ENCODE assay signal across 11 mouse cellular contexts in the genomic region with DNA sequence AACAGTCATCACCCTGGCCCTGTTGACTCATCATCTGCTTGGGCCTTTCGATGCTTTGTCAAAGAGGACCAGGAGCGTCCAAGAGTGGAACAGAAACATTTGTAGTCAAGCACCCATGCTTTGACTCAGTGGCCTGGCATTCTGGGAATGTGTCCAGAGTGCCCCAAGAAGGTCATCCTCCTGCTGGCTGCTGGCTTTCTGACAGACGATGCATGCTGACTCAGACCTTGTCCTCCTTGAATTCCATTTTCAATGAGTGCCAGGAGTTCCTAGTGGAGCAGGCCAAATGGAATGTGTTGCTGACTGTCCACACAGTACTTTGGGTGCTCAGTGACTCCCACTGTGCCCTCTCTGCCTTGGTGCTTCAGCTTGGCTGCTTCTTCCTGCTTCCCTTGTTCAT. TPM values are rescaled to one million over a fixed set of nuclear protein-coding genes. Genes with fewer than 3 reads are reported as not detected.
DNase-seq lines count a peak whose midpoint lies in the region; ATAC-seq and TF ChIP-seq lines count a peak whose summit lies in the region.
"Had no signal": no experiment of that assay in that cellular context is flagged by ENCODE, and none has a peak within 500 bp of the region (broad histone marks: within the 10 kb centered on the region; RNA-seq: fewer than 3 reads in every experiment).

No protein-coding gene starts in this region.

- 0 out of 2 replicates have a peak overlapping the region, but pooled peaks have one; percentile 16 for H3K27ac ChIP-seq in liver, embryonic 15.5 days (replicated peaks)
- H3K27ac ChIP-seq in liver, embryonic 11.5 days (ENCODE audit: low read depth, low read length), result no peak overlapping the region
- no peak overlapping the region for H3K27ac ChIP-seq in cerebellum, adult 2 months (ENCODE audit: insufficient read depth, low read length)
- H3K27ac ChIP-seq in heart, embryonic 16.5 days (ENCODE audit: low read length), result peak overlapping the region; percentile 48; the same call in 1 of the 2 replicates
- no peak overlapping the region for H3K27ac ChIP-seq in neural tube, embryonic 15.5 days (replicated peaks)
- H3K27ac ChIP-seq: forebrain, embryonic 10.5 days; limb, embryonic 12.5 days had no signal

- no peak overlapping the region for H3K4me2 ChIP-seq in liver, embryonic 15.5 days
- H3K4me2 ChIP-seq in liver, embryonic 11.5 days, result no peak overlapping the region
- H3K4me2 ChIP-seq in heart, embryonic 16.5 days (ENCODE audit: low read depth, low read length), result no peak overlapping the region
- no peak overlapping the region for H3K4me2 ChIP-seq in neural tube, embryonic 15.5 days
- H3K4me2 ChIP-seq: limb, embryonic 12.5 days had no signal

- TF ChIP-seq POLR2A in cerebellum, adult 2 months (IDR thresholded peaks at IDR 0.05; ENCODE audit: borderline replicate concordance, insufficient read depth, low read length), result no peak

- DNase-seq in liver, embryonic 11.5 days (ENCODE audit: low spot score), result no peak
- DNase-seq in cerebellum, adult 2 months, result peak; percentile 52 to 75
- peak; percentile 49 for DNase-seq in lung, postnatal 25 days (ENCODE audit: low spot score)
- no peak for DNase-seq in spleen, postnatal 10 days (ENCODE audit: low spot score in 2 of 2)
- DNase-seq in B cell, adult 2 months, result no peak
- DNase-seq: midbrain, embryonic 14.5 days had no signal

- H3K36me3 ChIP-seq in liver, embryonic 15.5 days (replicated peaks), result peaks cover 59% of the 10 kb centered on the region
- peaks cover 11% of the 10 kb centered on the region for H3K36me3 ChIP-seq in liver, embryonic 11.5 days (ENCODE audit: control insufficient read depth, insufficient read depth, low read length)
- H3K36me3 ChIP-seq in heart, embryonic 16.5 days (ENCODE audit: control insufficient read depth, insufficient read depth), result peaks cover 24% of the 10 kb centered on the region
- H3K36me3 ChIP-seq in neural tube, embryonic 15.5 days, result peaks cover 47% of the 10 kb centered on the region

- no peaks in the 10 kb centered on the region for H3K9me3 ChIP-seq in liver, embryonic 15.5 days (replicated peaks)
- no peaks in the 10 kb centered on the region for H3K9me3 ChIP-seq in liver, embryonic 11.5 days (ENCODE audit: control insufficient read depth, low read length)
- no peaks in the 10 kb centered on the region for H3K9me3 ChIP-seq in heart, embryonic 16.5 days (replicated peaks; ENCODE audit: control insufficient read depth, low read length)
- H3K9me3 ChIP-seq in neural tube, embryonic 15.5 days (replicated peaks), result no peaks in the 10 kb centered on the region
- H3K9me3 ChIP-seq: forebrain, embryonic 10.5 days; limb, embryonic 12.5 days had no signal

- no peaks in the 10 kb centered on the region for H3K27me3 ChIP-seq in liver, embryonic 15.5 days
- H3K27me3 ChIP-seq in liver, embryonic 11.5 days (replicated peaks; ENCODE audit: control insufficient read depth, insufficient read depth, low read length), result no peaks in the 10 kb centered on the region
- no peaks in the 10 kb centered on the region for H3K27me3 ChIP-seq in cerebellum, adult 2 months (ENCODE audit: control insufficient read depth, insufficient read depth, low read length)
- H3K27me3 ChIP-seq in heart, embryonic 16.5 days (ENCODE audit: control insufficient read depth, insufficient read depth, low read length), result no peaks in the 10 kb centered on the region
- no peaks in the 10 kb centered on the region for H3K27me3 ChIP-seq in neural tube, embryonic 15.5 days (replicated peaks)
- H3K27me3 ChIP-seq: limb, embryonic 12.5 days had no signal

- no peak overlapping the region for H3K9ac ChIP-seq in liver, embryonic 15.5 days
- H3K9ac ChIP-seq in liver, embryonic 11.5 days (ENCODE audit: low read depth, low read length), result no peak overlapping the region
- H3K9ac ChIP-seq in heart, embryonic 16.5 days (ENCODE audit: low read length), result no peak overlapping the region
- H3K9ac ChIP-seq in neural tube, embryonic 15.5 days (replicated peaks), result no peak overlapping the region
- H3K9ac ChIP-seq: limb, embryonic 12.5 days had no signal

- no peak for TF ChIP-seq CTCF in cerebellum, adult 2 months (IDR thresholded peaks at IDR 0.05; ENCODE audit: borderline replicate concordance, insufficient read depth, low read depth, low read length)

- no peak overlapping the region for H3K4me3 ChIP-seq in liver, embryonic 15.5 days (replicated peaks)
- H3K4me3 ChIP-seq in liver, embryonic 11.5 days (ENCODE audit: low read depth, low read length), result no peak overlapping the region
- H3K4me3 ChIP-seq in cerebellum, adult 2 months (replicated peaks; ENCODE audit: insufficient read depth, low read depth, low read length), result no peak overlapping the region
- no peak overlapping the region for H3K4me3 ChIP-seq in heart, embryonic 16.5 days (ENCODE audit: low read length)
- H3K4me3 ChIP-seq in neural tube, embryonic 15.5 days (replicated peaks), result no peak overlapping the region
- H3K4me3 ChIP-seq: forebrain, embryonic 10.5 days; limb, embryonic 12.5 days had no signal

- H3K4me1 ChIP-seq in liver, embryonic 15.5 days (replicated peaks), result peaks cover 28% of the 10 kb centered on the region
- H3K4me1 ChIP-seq in liver, embryonic 11.5 days (replicated peaks; ENCODE audit: control insufficient read depth, insufficient read depth, low read length), result peaks cover 11% of the 10 kb centered on the region
- H3K4me1 ChIP-seq in cerebellum, adult 2 months (ENCODE audit: control insufficient read depth, insufficient read depth, low read length), result peaks cover 17% of the 10 kb centered on the region
- H3K4me1 ChIP-seq in heart, embryonic 16.5 days (ENCODE audit: control insufficient read depth, insufficient read depth, low read length), result peaks cover 30% of the 10 kb centered on the region
- H3K4me1 ChIP-seq in neural tube, embryonic 15.5 days, result peaks cover 41% of the 10 kb centered on the region

- WGBS in liver, embryonic 15.5 days (ENCODE audit: insufficient replicate concordance), result 77% methylated on average over 3 of the region's 3 CpGs
- WGBS in liver, embryonic 11.5 days, result 86% methylated on average over 3 of the region's 3 CpGs
- WGBS in cerebellum, adult 2 months, result 5% methylated on average over 3 of the region's 3 CpGs
- WGBS in heart, embryonic 16.5 days, result 26% methylated on average over 3 of the region's 3 CpGs
- WGBS in neural tube, embryonic 15.5 days, result 74% methylated on average over 3 of the region's 3 CpGs

- ATAC-seq in liver, embryonic 15.5 days (ENCODE audit: insufficient read depth), result no peak
- no peak for ATAC-seq in liver, embryonic 11.5 days (replicated peaks; ENCODE audit: low FRiP score)
- no peak; the same call in 1 of the 2 replicates for ATAC-seq in heart, embryonic 16.5 days (replicated peaks; ENCODE audit: extremely low read depth, insufficient read depth, low FRiP score)
- no peak for ATAC-seq in neural tube, embryonic 15.5 days (ENCODE audit: low FRiP score)

RNA-seq across cellular contexts. Expression of a gene that starts 4.2 kb away (rescaled TPM):
- 16.7 and 19.0 TPM in 2 replicates for polyA plus RNA-seq in liver, embryonic 15.5 days (2015; fragmentation: Nextera tagmentation; extraction: Ambion mirVana)
- polyA plus RNA-seq in liver, embryonic 11.5 days (2014; fragmentation: Nextera tagmentation; extraction: Ambion mirVana), result 20.5 and 25.3 TPM in 2 replicates
- polyA plus RNA-seq in cerebellum, adult 2 months (2012; rRNA removed), result 63.3 and 64.5 TPM in 2 replicates
- 32.0 and 32.5 TPM in 2 replicates for polyA plus RNA-seq in heart, embryonic 16.5 days (2015; fragmentation: Nextera tagmentation; extraction: Ambion mirVana)
- polyA plus RNA-seq in neural tube, embryonic 15.5 days (2015; fragmentation: Nextera tagmentation; extraction: Ambion mirVana), result 47.1 and 47.7 TPM in 2 replicates

RNA-seq across cellular contexts. Expression of a gene that starts 4.6 kb away (rescaled TPM):
- polyA plus RNA-seq in liver, embryonic 15.5 days (2015; fragmentation: Nextera tagmentation; extraction: Ambion mirVana), result 35.0 and 36.0 TPM in 2 replicates
- 50.6 and 50.7 TPM in 2 replicates for polyA plus RNA-seq in liver, embryonic 11.5 days (2014; fragmentation: Nextera tagmentation; extraction: Ambion mirVana)
- polyA plus RNA-seq in cerebellum, adult 2 months (2012; rRNA removed), result 45.5 and 45.9 TPM in 2 replicates
- 38.8 and 40.5 TPM in 2 replicates for polyA plus RNA-seq in heart, embryonic 16.5 days (2015; fragmentation: Nextera tagmentation; extraction: Ambion mirVana)
- 37.9 and 44.8 TPM in 2 replicates for polyA plus RNA-seq in neural tube, embryonic 15.5 days (2015; fragmentation: Nextera tagmentation; extraction: Ambion mirVana)

RNA-seq across cellular contexts. Expression of a gene that starts 27.9 kb away (rescaled TPM):
- 9.4 and 11.5 TPM in 2 replicates for polyA plus RNA-seq in liver, embryonic 15.5 days (2015; fragmentation: Nextera tagmentation; extraction: Ambion mirVana)
- 18.3 and 19.2 TPM in 2 replicates for polyA plus RNA-seq in liver, embryonic 11.5 days (2014; fragmentation: Nextera tagmentation; extraction: Ambion mirVana)
- 74.5 and 81.1 TPM in 2 replicates for polyA plus RNA-seq in cerebellum, adult 2 months (2012; rRNA removed)
- polyA plus RNA-seq in heart, embryonic 16.5 days (2015; fragmentation: Nextera tagmentation; extraction: Ambion mirVana), result 15.0 and 16.6 TPM in 2 replicates
- 31.5 and 33.3 TPM in 2 replicates for polyA plus RNA-seq in neural tube, embryonic 15.5 days (2015; fragmentation: Nextera tagmentation; extraction: Ambion mirVana)

RNA-seq across cellular contexts. Expression of a gene that starts 44.1 kb away (rescaled TPM):
- polyA plus RNA-seq in liver, embryonic 15.5 days (2015; fragmentation: Nextera tagmentation; extraction: Ambion mirVana), result 0.97 and 1.5 TPM in 2 replicates
- polyA plus RNA-seq in liver, embryonic 11.5 days (2014; fragmentation: Nextera tagmentation; extraction: Ambion mirVana), result 0.14 and 0.27 TPM in 2 replicates
- polyA plus RNA-seq in cerebellum, adult 2 months (2012; rRNA removed), result 0.08 and 0.10 TPM in 2 replicates
- polyA plus RNA-seq in heart, embryonic 16.5 days (2015; fragmentation: Nextera tagmentation; extraction: Ambion mirVana), result 1.4 TPM in 1 of 2 replicates, not detected in the other
- polyA plus RNA-seq in neural tube, embryonic 15.5 days (2015; fragmentation: Nextera tagmentation; extraction: Ambion mirVana), result 0.37 and 19.8 TPM in 2 replicates
- polyA plus RNA-seq: forebrain, embryonic 10.5 days; limb, embryonic 12.5 days; midbrain, embryonic 14.5 days had no signal

Comparison
In these comparisons a context has a peak if more than half of its experiments do, and no peak if none do; other contexts are left out.
1. H3K27ac ChIP-seq: peak in liver, embryonic 15.5 days (single experiment) and heart, embryonic 16.5 days (single experiment); none in liver, embryonic 11.5 days (single experiment), cerebellum, adult 2 months (single experiment) and neural tube, embryonic 15.5 days (single experiment).
2. DNase-seq: peak in cerebellum, adult 2 months (2 of 2) and lung, postnatal 25 days (single experiment); none in liver, embryonic 11.5 days (single experiment), spleen, postnatal 10 days (0 of 2) and B cell, adult 2 months (0 of 2).